1 mouse cellular context compared by ENCODE assay signal in the genomic region with DNA sequence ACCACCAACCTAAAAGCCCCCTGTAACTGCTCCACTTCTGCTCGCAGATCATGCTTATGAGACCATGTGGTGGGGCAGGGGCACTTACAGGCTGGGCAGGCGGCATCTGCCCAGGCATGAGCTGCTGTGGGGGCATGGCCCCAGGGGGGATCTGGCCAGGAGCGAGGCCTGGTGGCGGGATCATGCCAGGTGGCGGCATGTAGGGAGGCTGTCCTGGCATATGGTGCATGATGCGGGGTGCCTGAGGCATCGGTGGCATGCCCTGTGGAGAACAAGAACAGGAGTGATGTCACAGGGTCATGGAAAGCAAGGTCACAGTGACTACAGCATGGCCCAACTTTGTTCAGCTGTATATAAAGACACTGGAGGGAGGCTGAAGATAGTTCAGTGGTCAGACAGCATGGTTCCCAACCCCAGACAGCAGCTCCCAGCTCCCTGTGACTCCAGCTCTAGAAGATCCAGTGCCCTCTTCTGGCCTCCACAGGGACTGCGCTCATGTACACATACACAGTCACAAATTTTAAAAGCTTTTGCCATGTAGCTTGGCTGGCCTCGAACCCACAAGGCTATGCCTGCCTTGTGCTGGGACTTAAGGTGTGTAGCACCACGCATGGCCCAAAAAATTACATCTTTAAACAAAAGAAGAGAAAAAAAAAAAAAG.
TF ChIP-seq lines count a peak whose summit lies in the region.

No protein-coding gene starts in this region.

TF ChIP-seq in MEL, 35 proteins besides CTCF, POLR2A, EP300 and RAD21:
- TF ChIP-seq HCFC1 (IDR thresholded peaks at IDR 0.05; ENCODE audit: low read depth, low read length) (no peak), MAZ (IDR thresholded peaks at IDR 0.05; ENCODE audit: low read depth, low read length) (no peak), NELFE (IDR thresholded peaks at IDR 0.05; ENCODE audit: low read depth, low read length) (no peak), SIN3A (IDR thresholded peaks at IDR 0.05; ENCODE audit: low read length) (no peak)
